Mouse (Mus musculus): Measurements from ENCODE around the gene Mmaa. TPM values are rescaled to one million over a fixed set of nuclear protein-coding genes. Genes with fewer than 3 reads are reported as not detected.

The Mmaa gene
- total RNA-seq, 2 experiments from 2014 or later, result 25.8 to 27.6 TPM

GRCm38 (mm10) chr8:79289592-79289991 lies 5.1 kb downstream of the Mmaa start:
- no peak for DNase-seq (ENCODE audit: low spot score in 2 of 2)

GRCm38 (mm10) chr8:79288681-79289080 lies 6.1 kb downstream of the Mmaa start:
- no peak for DNase-seq (ENCODE audit: low spot score in 2 of 2)

GRCm38 (mm10) chr8:79288250-79288649 lies 6.5 kb downstream of the Mmaa start:
- DNase-seq (ENCODE audit: low spot score in 2 of 2), result no peak

GRCm38 (mm10) chr8:79286424-79286823 lies 8.3 kb downstream of the Mmaa start:
- DNase-seq (ENCODE audit: low spot score in 2 of 2), result no peak

DNA sequence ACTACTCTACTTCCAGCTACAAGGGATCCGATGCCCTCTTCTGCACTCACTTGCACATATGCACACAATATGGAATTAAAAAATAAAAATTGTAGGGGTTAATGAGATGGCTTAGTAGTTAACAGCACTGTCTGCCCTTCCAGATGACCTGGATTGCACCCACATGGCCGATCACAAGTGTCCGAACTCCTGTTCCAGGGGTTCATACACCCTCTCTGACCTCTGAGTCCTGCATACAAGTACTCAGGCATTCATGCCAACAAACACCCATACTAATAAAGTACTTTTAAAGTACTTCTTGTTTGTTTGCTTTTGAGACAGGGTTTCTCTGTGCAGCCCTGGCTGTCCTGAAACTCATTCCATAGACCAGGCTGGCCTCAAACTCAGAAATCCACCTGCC lies 10.1 kb downstream of the Mmaa start:
- DNase-seq (ENCODE audit: low spot score in 2 of 2), result no peak

- DNase-seq (ENCODE audit: low spot score in 2 of 2), result no peak
Measured at GRCm38 (mm10) chr8:79281376-79281890, 13.3 kb downstream of the Mmaa start.

GRCm38 (mm10) chr8:79277264-79277870 lies 17.4 kb downstream of the Mmaa start:
- no peak for DNase-seq (ENCODE audit: low spot score in 2 of 2)

GRCm38 (mm10) chr8:79274940-79275339 lies 19.8 kb downstream of the Mmaa start:
- DNase-seq (ENCODE audit: low spot score in 2 of 2), result no peak

DNA sequence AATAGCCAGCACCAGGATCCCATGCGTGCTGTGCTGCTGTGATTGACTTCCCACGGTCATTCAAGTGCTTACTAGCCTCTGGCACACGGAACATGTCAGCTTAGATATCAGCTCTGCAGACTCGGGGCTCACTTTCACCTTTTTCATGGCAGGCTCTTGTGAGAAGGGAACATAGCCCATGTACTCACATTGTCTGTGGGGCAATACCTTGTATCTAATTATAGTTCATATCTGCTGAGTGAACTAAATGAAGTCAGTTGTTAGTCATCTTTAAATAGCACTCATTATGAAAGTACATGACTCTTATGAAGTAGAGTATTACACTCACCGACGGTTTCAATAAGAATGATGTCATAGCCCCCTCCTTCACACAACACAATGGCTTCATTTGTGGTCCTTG lies 21.0 kb downstream of the Mmaa start:
- no peak for DNase-seq (ENCODE audit: low spot score in 2 of 2)

DNA sequence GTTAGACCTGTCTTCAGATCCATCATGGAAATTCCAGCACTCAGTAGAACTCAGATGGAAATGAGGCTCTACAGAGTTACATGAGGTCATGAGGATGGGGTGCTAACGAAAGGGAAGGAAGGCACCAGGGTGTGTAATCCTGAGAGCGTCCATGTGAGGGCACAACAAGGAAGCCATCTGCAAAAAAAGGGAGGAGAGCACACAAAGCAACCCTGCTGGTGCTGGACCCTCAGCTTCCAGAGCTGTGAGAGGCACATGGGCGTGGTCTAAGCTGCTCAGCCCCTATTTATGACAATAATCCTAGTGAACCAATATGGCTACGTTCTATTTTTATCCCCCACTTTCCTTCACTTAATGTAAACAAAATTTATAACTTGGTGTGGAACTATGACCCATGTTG lies 22.1 kb downstream of the Mmaa start:
- DNase-seq (ENCODE audit: low spot score in 2 of 2), result no peak

DNA sequence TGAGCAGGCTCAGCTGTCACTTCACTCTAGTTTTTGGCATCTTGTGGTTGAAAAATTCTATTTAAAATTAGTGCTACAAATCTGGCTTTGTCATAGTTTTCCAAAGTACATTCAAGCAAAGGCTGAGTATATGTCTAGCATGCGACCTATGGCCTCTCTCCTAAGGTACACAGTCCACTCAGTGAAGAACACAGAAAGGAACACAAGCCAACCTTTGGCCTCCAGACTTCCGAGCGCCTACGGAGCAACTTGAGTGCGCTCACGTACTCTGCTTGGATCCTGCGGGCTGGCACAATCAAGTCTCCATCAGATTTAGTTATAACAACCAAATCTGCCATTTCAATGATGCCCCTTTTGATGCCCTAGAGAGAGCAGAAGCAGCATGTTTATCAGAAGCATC lies 25.8 kb downstream of the Mmaa start:
- no peak for DNase-seq (ENCODE audit: low spot score in 2 of 2)

DNA sequence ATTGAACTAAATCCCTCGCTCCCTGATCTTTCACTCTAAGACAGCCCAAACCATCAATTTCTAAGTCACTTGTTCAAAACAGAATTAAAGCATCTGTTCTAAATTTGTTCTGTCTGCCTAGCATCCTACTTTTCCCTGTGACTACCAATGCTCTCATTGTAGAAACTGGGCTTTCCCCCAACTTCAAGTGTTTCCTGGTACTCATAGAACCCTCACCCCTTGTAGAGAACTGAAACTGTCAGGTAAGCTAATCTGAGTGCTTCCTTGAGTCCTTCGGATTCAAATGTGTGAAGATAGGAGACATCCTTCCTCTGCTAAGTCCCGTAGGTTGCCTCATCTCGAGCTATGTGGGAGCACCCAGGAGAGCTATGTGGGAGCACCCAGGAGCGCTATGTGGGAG lies 32.8 kb downstream of the Mmaa start:
- DNase-seq (ENCODE audit: low spot score in 2 of 2), result no peak

DNA sequence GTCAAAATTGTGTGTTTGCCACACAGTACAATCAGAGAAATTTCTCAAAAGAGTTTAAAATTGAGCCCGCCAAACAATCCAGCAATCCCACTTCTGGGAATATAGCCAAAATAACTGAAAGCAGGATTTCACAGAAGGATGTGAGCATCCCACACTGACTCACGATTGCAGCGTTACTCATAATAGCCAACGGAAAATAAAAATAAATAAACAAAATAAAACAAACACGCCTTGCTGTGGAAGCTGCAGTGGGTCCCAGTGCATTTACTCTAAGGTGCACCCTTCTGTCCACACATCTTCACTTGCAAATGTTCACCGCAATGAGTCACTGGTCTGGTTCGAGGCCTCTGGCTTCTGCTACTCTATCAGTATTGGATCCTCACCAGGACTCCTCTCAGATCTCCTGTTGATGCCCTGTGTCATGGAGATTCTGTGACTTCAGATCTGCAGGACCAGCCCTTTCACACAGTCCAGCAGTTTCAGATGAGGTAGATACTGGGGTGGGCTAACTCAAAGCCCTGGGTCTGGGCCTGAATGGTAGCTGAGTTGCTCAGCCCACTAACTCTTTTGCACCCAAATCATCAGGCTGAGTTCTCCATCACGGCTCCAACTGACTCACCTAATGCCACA lies 38.5 kb downstream of the Mmaa start:
- no peak for DNase-seq (ENCODE audit: low spot score in 2 of 2)

- DNase-seq (ENCODE audit: low spot score in 2 of 2), result no peak
Measured at GRCm38 (mm10) chr8:79253742-79254141, 41.0 kb downstream of the Mmaa start.

DNA sequence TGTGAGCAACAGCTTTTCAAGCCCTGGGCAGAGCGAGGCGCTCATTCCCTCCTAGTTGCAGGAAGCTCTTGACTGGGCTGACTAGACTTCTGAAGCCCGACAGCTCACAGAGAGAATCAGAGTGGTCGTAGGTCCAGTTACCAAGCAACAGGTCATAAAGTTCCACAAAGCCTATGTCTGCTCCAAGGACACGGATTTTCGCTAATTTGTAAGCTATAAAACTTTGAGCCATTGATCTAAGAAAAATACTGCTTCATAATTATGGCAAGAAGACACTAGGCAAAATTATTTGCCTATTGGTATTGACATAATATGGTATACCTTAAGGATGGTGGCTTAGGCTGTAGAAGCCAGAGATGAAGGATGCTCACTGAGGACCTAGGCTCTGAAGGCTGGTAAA lies 46.3 kb downstream of the Mmaa start, which contains the start of gene 1700011L22Rik:
Gene 1700011L22Rik, minus strand, starts transcription at position 101 of the 400 bp plus-strand sequence.
- no peak for DNase-seq (ENCODE audit: low spot score in 2 of 2)

GRCm38 (mm10) chr8:79243422-79243821 lies 51.3 kb downstream of the Mmaa start:
- DNase-seq (ENCODE audit: low spot score in 2 of 2), result no peak

- DNase-seq (ENCODE audit: low spot score in 2 of 2), result no peak
Measured at GRCm38 (mm10) chr8:79239996-79240395, 54.7 kb downstream of the Mmaa start.

DNA sequence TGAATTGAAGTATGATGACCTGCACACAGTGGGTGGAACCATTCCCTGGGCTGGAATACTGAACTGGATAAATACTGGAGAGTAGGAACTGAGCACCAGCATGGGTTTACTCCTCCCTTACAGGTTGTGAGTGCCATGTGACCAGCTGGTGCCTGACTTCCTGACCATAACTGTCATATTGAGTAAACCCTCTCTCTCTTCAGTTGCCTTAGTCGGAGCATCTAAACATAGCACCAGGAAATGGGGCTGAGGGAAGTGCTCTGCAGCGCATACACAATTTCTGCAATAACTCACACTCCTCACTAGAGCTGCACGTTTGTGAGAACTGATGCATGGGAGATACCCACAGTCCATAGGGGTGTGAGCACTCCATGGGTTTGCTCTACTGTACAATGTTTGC lies 55.4 kb downstream of the Mmaa start:
- DNase-seq (ENCODE audit: low spot score in 2 of 2), result no peak

DNA sequence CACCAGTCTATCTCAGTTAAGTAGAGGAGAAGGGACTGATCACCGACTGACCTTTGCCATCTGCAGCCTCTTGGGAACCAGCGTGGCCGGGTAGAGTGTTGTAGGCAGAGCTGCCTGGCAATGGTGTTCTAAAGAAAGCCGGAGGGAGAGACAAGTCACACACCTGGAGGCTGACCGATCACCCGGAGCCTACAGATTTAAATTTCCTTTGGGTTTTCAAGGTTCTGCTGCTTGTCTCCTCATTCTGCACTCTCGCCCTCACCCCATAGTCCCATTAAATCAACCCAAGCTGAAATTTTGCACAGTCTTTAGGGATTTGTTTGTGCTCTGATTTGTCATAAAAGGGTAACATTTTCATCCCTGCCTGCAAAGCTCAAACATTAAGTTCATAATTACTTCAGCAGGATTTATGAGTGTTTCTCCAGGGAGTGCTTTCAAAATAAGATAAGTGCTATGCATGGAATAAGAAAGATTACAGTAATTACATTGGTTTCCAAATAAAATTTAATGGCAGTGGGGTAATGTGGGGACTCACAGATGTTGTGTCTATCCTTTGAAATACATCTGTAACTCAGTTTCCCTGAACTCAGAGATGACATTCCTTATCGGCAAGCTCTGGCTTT lies 65.4 kb downstream of the Mmaa start:
- no peak for DNase-seq (ENCODE audit: low spot score in 2 of 2)

DNA sequence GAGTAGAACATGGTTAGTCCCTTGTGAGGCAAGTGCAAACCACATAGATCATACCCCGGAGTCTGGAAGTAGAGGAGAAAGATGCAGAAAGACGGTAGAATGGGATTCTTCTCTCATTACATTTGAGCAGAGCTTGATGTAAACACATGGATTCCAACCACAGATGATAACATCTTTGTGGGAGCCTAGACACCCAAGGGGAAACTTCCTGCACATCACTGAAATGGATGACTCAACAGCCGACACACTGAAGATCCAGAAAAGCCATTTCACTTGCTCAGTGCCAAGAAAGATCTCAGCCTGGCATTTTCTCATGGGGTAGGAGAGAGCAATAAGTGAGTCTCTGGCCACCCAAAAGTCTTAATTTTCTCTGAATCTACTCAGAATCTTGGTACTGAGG lies 66.8 kb downstream of the Mmaa start:
- no peak for DNase-seq (ENCODE audit: low spot score in 2 of 2)

DNA sequence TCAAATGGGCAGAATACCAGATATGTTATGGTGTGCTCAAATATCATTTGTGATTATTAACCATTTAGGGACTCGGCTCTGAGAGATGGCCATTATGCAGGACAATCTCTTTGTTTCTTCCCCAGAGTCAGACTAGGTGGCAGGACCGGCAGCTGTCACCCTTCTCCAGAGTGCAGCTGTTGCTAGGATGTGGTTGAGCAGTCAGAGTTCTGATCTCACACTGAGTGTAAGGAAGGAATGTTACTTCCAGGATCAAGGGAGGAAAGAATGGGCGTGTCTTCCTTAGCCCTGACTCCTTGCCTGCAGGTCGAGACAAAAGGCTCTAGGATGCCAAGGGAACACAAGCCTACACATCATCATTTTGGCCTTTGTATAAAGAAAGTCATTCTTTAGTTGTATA lies 67.5 kb downstream of the Mmaa start:
- no peak for DNase-seq (ENCODE audit: low spot score in 2 of 2)

GRCm38 (mm10) chr8:79226046-79226445 lies 68.7 kb downstream of the Mmaa start:
- no peak for DNase-seq (ENCODE audit: low spot score in 2 of 2)

GRCm38 (mm10) chr8:79225586-79225985 lies 69.2 kb downstream of the Mmaa start:
- no peak for DNase-seq (ENCODE audit: low spot score in 2 of 2)

Measured in left cerebral cortex, adult 18-20 months (tissue).